Mouse (Mus musculus) hematopoietic stem cell, adult 5-6 weeks (primary cell): Measurements from ENCODE around the gene Dapk3. TPM values are rescaled to one million over a fixed set of nuclear protein-coding genes. Genes with fewer than 3 reads are reported as not detected.
"Not testable (repeated sequence)": the region's sequence is repeated elsewhere in the genome, so short reads cannot be mapped to it uniquely, and the experiment has no call there.

Experiments used
- ATAC-seq, 2 experiments: fragments of 125-278 bp in 1 of 2; replicated peaks in 1 of 2; 2 replicates each; pipeline ENCODE4 v1.8.0; 2016 to 2017; ENCODE audit warnings: inconsistent platforms in 2 of 2, mild to moderate bottlenecking in 2 of 2, moderate number of reproducible peaks in 2 of 2, low read depth in 1 of 2, moderate TSS enrichment in 1 of 2; ENCODE audit not compliant: low FRiP score in 2 of 2, poor library complexity in 2 of 2, severe bottlenecking in 2 of 2, insufficient read depth in 1 of 2, low TSS enrichment in 1 of 2
- total RNA-seq: library from RNA; stranded (forward); fragments of 172-1452, 232-1000 nt; gene quantifications from 2 replicates; pipeline ENCODE4 v1.2.3, GENCODE M21; 2017

Gene Dapk3
- total RNA-seq, 1 experiment from 2014 or later: 29.9 TPM

DNA sequence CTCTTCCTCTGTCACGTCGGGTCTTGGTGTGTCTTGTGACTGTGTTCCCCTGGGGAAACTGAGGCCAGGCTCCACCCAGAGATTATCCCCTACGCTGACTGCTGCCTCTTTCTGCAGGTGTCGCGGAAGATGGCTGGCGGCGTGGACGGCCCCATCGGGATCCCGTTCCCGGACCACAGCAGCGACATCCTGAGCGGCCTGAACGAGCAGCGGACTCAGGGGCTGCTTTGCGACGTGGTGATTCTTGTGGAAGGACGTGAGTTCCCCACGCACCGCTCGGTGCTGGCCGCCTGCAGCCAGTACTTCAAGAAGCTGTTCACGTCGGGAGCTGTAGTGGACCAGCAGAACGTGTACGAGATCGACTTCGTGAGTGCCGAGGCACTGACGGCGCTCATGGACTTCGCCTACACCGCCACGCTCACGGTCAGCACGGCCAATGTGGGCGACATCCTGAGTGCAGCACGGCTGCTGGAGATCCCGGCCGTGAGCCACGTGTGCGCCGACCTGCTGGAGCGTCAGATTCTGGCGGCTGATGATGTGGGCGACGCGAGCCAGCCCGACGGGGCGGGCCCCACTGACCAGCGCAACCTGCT is 38.9 kb upstream of the Dapk3 start:
- ATAC-seq: no peak

DNA sequence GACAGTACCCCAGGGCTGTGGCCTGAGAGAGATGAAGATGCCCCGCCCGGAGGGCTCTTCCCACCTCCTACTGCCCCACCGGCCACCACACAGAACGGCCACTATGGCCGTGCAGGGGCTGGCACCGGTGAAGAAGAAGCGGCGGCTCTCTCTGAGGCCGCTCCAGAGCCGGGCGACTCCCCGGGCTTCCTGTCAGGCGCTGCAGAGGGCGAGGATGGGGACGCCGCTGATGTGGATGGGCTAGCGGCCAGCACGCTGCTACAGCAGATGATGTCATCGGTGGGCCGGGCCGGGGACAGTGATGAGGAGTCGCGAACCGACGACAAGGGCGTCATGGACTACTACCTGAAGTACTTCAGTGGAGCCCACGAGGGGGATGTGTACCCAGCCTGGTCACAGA is 38.1 kb upstream of the Dapk3 start:
- ATAC-seq: no peak

DNA sequence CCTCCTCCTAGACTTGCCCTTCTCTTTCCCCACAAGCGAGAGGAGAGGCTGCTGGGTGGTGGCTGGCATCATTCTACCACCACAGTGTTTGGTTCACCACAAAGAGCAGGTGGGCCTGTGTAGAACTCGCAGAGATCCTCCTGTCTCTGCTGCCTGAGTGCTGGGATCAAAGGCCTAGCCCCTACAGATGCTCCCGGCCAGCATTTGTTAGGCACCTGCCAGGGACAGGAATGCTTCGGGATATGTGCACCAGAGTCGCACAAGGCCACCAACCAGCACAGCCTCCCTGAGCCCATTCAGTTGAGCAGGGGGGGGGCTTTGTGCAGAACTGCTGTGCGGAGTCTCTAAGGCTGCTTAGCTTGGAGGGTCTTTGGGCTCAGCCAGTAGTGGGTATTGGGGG is 37.5 kb upstream of the Dapk3 start:
- no peak for ATAC-seq

DNA sequence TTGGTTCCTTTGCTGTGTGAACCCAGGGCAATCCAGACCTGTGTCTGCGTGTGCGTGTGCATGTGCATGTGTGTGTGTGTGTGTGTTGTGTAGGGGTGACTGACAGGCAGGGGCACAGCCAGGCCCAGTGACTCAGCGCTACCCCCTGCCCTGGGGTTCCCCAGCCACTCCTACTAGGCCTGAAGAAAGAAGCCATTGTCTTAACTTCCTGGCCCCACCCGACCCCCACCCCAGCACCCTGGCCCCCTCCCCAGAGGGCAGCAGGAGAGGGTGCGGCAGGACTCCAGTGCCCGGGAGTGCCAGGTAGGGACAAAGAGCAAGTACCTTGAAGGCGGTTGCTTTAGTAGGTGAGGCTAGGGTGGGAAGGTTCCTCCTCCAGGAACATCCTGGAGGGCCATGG is 37.0 kb upstream of the Dapk3 start:
- ATAC-seq: no peak

- no peak for ATAC-seq
These were observed 36.5 kb upstream of the Dapk3 start for GRCm38 (mm10) chr10:81146296-81146695.

GRCm38 (mm10) chr10:81151261-81151660 is 31.5 kb upstream of the Dapk3 start:
- ATAC-seq: no peak

DNA sequence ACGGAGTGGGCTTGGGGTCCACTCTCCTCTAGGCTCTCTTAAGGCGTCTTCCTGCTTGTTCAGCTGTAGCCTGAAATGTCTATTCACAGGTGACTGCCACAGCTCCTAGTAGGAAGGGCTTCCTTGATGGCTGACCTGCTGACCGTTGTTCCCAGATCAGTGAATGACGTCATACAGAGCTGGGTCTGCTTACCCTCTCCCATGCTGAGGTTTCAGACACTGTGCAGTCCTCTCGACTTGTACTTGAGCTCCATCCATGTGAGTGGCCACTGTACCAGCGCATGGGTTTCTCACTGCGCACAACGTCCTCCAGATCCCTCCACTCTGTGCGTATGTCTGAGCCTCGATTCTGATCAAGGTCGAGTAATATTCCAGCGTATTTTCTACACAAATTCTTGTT is 30.2 kb upstream of the Dapk3 start:
- ATAC-seq: no peak

DNA sequence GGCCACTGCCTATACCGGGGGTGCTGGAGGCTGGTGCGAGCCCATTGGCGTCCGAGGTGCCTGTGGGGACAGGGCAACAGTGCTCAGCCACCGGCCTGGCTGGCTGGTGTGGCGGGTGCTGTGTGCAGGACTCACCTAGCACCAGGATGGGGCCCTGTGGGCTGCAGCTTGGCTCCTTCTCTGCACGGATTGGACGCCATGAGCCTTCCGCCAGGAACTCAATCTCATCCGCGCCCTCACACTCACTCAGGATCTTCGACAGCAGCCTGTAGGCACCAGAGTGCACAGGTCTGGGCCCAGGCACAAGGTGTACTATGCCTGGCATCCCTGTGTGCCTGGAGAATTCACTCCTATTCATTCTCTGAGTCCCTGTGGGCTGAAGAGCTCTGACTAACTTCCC is 28.5 kb upstream of the Dapk3 start:
- no peak for ATAC-seq

DNA sequence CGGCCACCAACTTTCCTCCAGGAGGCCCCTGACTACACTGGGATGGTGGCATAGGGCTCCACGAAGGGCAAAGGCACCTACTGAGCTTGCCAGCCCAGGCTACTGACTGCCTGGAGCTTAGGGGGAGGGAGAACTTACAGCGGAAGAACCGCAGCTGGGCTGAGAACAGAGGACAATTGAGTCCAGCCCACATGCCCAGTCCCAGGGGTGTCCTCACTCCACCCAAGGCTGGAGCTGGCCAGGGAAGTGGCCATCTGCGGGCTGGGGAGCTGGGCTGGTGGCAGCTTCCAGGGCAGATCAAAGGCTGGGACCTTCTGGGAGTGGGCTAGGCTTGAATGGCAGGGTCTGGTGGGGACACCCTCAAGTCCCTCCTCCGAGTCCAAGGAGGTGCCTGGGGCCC is 28.1 kb upstream of the Dapk3 start:
- ATAC-seq: no peak

- ATAC-seq: peak in 1 of 2 experiments; percentile 29; a peak in 2 of 4 replicates
These were observed 21.0 kb upstream of the Dapk3 start for GRCm38 (mm10) chr10:81161602-81162317.

GRCm38 (mm10) chr10:81162318-81162652 is 20.5 kb upstream of the Dapk3 start:
- peak in 1 of 2 experiments; percentile 15; a peak in 2 of 4 replicates for ATAC-seq

DNA sequence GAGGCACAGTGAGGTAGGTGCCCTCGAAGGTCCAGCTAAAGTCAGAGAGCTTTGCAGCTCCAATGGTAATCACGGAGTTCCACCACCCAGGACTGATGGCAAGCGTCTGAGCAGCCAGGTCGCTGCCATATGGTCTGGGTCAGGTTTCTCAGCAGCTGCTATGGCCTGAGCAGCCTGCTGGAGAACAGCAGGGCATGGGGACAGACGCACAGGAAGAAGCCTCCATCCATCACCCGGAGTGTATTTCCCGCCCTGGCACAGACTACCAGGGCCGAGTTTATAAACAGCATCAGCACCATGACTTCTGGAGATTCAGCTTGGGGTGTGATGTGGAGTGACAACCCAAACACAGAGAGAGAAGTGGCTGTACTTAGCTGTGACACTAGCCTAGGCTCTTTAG is 17.7 kb upstream of the Dapk3 start:
- ATAC-seq: no peak

GRCm38 (mm10) chr10:81167200-81168086 is 15.4 kb upstream of the Dapk3 start, which contains the start of gene Pias4:
Gene Pias4, minus strand, starts transcription at chr10:81167923.
- ATAC-seq: peak; percentile 90 to 91

DNA sequence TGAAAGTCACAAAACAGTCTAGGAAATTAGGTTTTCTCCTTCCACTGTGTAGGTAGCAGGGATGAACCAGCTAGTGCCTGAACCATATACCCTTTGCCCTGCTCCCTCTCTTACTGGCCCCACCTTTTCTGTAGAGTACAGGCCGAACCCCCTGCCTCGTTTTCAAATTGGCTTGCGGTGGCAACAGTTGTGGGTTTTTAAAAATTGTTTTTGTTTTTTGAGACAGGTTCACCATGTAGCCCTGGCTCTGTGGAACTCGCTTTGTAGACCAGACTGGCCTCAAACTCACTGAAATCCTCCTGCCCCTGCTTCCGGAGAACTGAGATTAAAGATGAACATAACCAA is 14.7 kb upstream of the Dapk3 start:
- peak; percentile 8 to 34; a peak in 3 of 4 replicates for ATAC-seq

- peak; percentile 51 to 61 for ATAC-seq
These were observed 14.1 kb upstream of the Dapk3 start for GRCm38 (mm10) chr10:81168521-81169244.

DNA sequence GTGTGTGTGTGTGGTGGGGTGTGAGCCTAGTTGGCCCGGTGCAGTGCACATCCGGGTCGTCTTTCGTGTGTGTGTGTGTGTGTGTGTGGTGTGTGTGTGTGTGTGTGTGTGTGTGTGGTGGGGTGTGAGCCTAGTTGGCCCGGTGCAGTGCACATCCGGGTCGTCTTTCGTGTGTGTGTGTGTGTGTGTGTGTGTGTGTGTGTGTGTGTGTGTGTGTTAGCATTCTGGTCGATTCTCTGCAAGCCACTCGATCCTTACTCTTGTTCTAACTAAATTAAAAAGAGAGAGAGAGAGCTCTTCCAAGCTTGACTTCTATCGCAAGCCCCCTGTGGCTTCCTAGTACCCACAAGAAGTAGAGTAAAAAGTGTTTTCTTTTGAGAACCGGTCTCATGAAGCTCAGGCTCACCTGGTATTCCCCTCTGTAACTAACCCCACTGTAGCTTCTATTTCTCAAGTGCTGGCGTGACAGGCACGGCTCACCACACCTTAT is 13.3 kb upstream of the Dapk3 start:
- ATAC-seq: not testable (repeated sequence)

DNA sequence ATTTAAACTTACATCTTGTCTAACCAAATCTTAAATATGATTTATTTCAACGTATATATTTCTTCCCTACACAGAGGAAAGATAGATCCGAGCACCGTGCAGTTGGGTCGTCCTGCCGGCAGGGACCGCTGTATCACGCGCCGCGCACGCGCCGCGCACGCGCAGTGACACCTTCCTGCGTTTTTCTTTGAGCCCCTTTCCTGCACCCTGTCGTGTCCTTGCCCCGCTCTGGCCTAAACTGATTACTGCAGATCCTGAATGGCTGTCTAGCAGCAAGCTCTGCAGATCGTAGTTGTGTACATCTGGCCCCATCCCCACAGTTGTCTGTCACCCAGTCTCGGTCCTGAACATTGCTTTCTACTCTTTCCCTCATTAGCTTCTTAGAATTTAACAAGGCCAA is 9.7 kb upstream of the Dapk3 start:
- ATAC-seq: peak; percentile 38 to 54
